Mouse (Mus musculus) embryonic fibroblast, embryonic 13.5 days (primary cell): ENCODE results near the gene Rpl36. TPM values are rescaled to one million over a fixed set of nuclear protein-coding genes. Genes with fewer than 3 reads are reported as not detected.
"Not testable (repeated sequence)": the region's sequence is repeated elsewhere in the genome, so short reads cannot be mapped to it uniquely, and the experiment has no call there.

Experiments used
- H3K27ac ChIP-seq: 2 replicates; pipeline ENCODE4 v1.5.1; 2012; ENCODE audit warnings: low read length, control low read depth, inconsistent platforms; ENCODE audit not compliant: insufficient read depth
- H3K4me1 ChIP-seq: 2 replicates; pipeline ENCODE4 v1.6.1; 2011; ENCODE audit warnings: low read length; ENCODE audit not compliant: control insufficient read depth, insufficient read depth
- H3K4me3 ChIP-seq: 2 replicates; pipeline ENCODE4 v1.5.1; 2011; ENCODE audit warnings: mild to moderate bottlenecking, control low read depth, low read length; ENCODE audit not compliant: insufficient read depth
- CTCF ChIP-seq: IDR thresholded peaks from 2 replicates; pipeline ENCODE4 v1.5.1; 2011; ENCODE audit warnings: mild to moderate bottlenecking, control low read depth, low read length, moderate library complexity, borderline replicate concordance; ENCODE audit not compliant: insufficient read depth
- POLR2A ChIP-seq: IDR thresholded peaks from 2 replicates; pipeline ENCODE4 v1.6.1; 2011; ENCODE audit warnings: low read depth, mild to moderate bottlenecking, control low read depth, low read length, moderate library complexity
- polyA plus RNA-seq: library from polyadenylated mRNA; stranded (reverse); fragments of >200 nt; gene quantifications from 2 replicates; pipeline ENCODE4 v1.2.4, GENCODE M21; 2011; ENCODE audit warnings: low read depth; ENCODE audit not compliant: missing spikeins, insufficient read length

Rpl36 gene
- polyA plus RNA-seq, 1 experiment: 200 TPM

- 0 out of 2 replicates have a peak, but pooled peaks cover 6% of the 10 kb centered on the region for H3K4me1 ChIP-seq
- H3K27ac ChIP-seq: no peak overlapping the region
- TF ChIP-seq POLR2A (no peak), CTCF (no peak)
- peak overlapping the region; percentile 65 for H3K4me3 ChIP-seq
Measured at GRCm38 (mm10) chr17:56608699-56609098, 4.5 kb upstream of the Rpl36 start.

- Histone ChIP-seq H3K4me3 (peak within 1 kb of the TSS; percentile 78), H3K4me1 (0 out of 2 replicates have a peak, but pooled peaks cover 6% of the 10 kb centered on the region), H3K27ac (peak within 1 kb of the TSS; percentile 54)
- TF ChIP-seq CTCF: no peak
- TF ChIP-seq POLR2A: peak; percentile 81
Measured at GRCm38 (mm10) chr17:56609452-56610171, 3.6 kb upstream of the Rpl36 start, which contains the start of gene 2410015M20Rik. Gene 2410015M20Rik (minus strand): TSS chr17:56609771.

- Histone ChIP-seq H3K27ac (no peak overlapping the region), H3K4me1 (0 out of 2 replicates have a peak, but pooled peaks cover 6% of the 10 kb centered on the region)
Measured at GRCm38 (mm10) chr17:56611323-56611722, 1.9 kb upstream of the Rpl36 start.

GRCm38 (mm10) chr17:56611861-56612564 lies 1.2 kb upstream of the Rpl36 start:
- no peak overlapping the region for H3K4me3 ChIP-seq
- H3K4me1 ChIP-seq: 0 out of 2 replicates have a peak, but pooled peaks cover 6% of the 10 kb centered on the region
- TF ChIP-seq POLR2A (peak; percentile 0; the same call in 1 of the 2 replicates), CTCF (no peak)
- H3K27ac ChIP-seq: no peak overlapping the region

More at GRCm38 (mm10) chr17:56611323-56611722, 1.9 kb upstream of the Rpl36 start:
- no peak overlapping the region for H3K4me3 ChIP-seq
- TF ChIP-seq CTCF (no peak), POLR2A (0 out of 2 replicates have a peak, but pooled peaks have one; percentile 4)

GRCm38 (mm10) chr17:56612565-56612939 lies 664 bp upstream of the Rpl36 start:
- H3K27ac ChIP-seq, H3K4me3 ChIP-seq, H3K4me1 ChIP-seq: not testable (repeated sequence)

GRCm38 (mm10) chr17:56613893-56614292 lies 677 bp downstream of the Rpl36 start:
- peak overlapping the region; percentile 69; the same call in 1 of the 2 replicates for H3K27ac ChIP-seq
- peak; percentile 10; the same call in 1 of the 2 replicates for TF ChIP-seq POLR2A
- H3K4me1 ChIP-seq: not testable (repeated sequence)
- peak overlapping the region; percentile 68 for H3K4me3 ChIP-seq

GRCm38 (mm10) chr17:56614391-56615135 lies 1.3 kb downstream of the Rpl36 start:
- TF ChIP-seq POLR2A (no peak), CTCF (no peak)
- Histone ChIP-seq H3K4me3 (peak overlapping the region; percentile 68), H3K4me1 (no peaks in the 10 kb centered on the region), H3K27ac (no peak overlapping the region)

GRCm38 (mm10) chr17:56615136-56615784 lies 2.0 kb downstream of the Rpl36 start:
- Histone ChIP-seq H3K27ac (no peak overlapping the region), H3K4me3 (peak overlapping the region; percentile 68), H3K4me1 (no peaks in the 10 kb centered on the region)
- TF ChIP-seq CTCF (no peak), POLR2A (no peak; the same call in 1 of the 2 replicates)

- H3K4me1 ChIP-seq: no peaks in the 10 kb centered on the region
- H3K27ac ChIP-seq: no peak overlapping the region
- no peak overlapping the region for H3K4me3 ChIP-seq
- TF ChIP-seq CTCF (no peak), POLR2A (0 out of 2 replicates have a peak, but pooled peaks have one; percentile 17)
Measured at GRCm38 (mm10) chr17:56615792-56616191, 2.6 kb downstream of the Rpl36 start.

- no peaks in the 10 kb centered on the region for H3K4me1 ChIP-seq
- TF ChIP-seq CTCF (no peak), POLR2A (no peak)
- no peak overlapping the region for H3K27ac ChIP-seq
- H3K4me3 ChIP-seq: no peak overlapping the region
Measured at GRCm38 (mm10) chr17:56616725-56617124, 3.5 kb downstream of the Rpl36 start.
